Mouse (Mus musculus): ENCODE measurements around the gene Vmn2r88. TPM values are rescaled to one million over a fixed set of nuclear protein-coding genes. Genes with fewer than 3 reads are reported as not detected.
"Not testable (repeated sequence)": the region's sequence is repeated elsewhere in the genome, so short reads cannot be mapped to it uniquely, and the experiment has no call there.

The Vmn2r88 gene
- polyA plus RNA-seq, 1 experiment from 2014 or later, result not detected

GRCm38 (mm10) chr14:51451557-51451956 lies 40.9 kb downstream of the Vmn2r88 start, which contains the start of gene Vmn2r89:
Gene Vmn2r89, plus strand, starts transcription at chr14:51451857.
- WGBS, result 74% methylated on average over 2 of the region's 2 CpGs
- not testable (repeated sequence) for H3K9ac ChIP-seq (replicated peaks); H3K4me1 ChIP-seq (replicated peaks); H3K36me3 ChIP-seq; H3K27me3 ChIP-seq; ATAC-seq (ENCODE audit: insufficient number of reproducible peaks, insufficient read depth, low FRiP score, low TSS enrichment, low read depth); H3K4me3 ChIP-seq (replicated peaks); H3K27ac ChIP-seq; H3K9me3 ChIP-seq; H3K4me2 ChIP-seq

Other genes starting within 250 kb of the Vmn2r88 start
- not detected in 2 replicates for gene Rnase2b, start 248.6 kb upstream of the Vmn2r88 start, polyA plus RNA-seq (2016; fragmentation: Nextera tagmentation; extraction: Ambion mirVana)
- not detected in 2 replicates for gene Ang2, start 211.7 kb upstream of the Vmn2r88 start, polyA plus RNA-seq (2016; fragmentation: Nextera tagmentation; extraction: Ambion mirVana)
- gene Ear14, start 207.4 kb upstream of the Vmn2r88 start, polyA plus RNA-seq (2016; fragmentation: Nextera tagmentation; extraction: Ambion mirVana), result not detected in 2 replicates
- not detected in 2 replicates for gene Rnase2a, start 154.7 kb upstream of the Vmn2r88 start, polyA plus RNA-seq (2016; fragmentation: Nextera tagmentation; extraction: Ambion mirVana)
- not detected in 2 replicates for gene Gm7247, start 49.1 kb upstream of the Vmn2r88 start, polyA plus RNA-seq (2016; fragmentation: Nextera tagmentation; extraction: Ambion mirVana)
- not detected in 2 replicates for gene Vmn2r89, start 41.0 kb downstream of the Vmn2r88 start, polyA plus RNA-seq (2016; fragmentation: Nextera tagmentation; extraction: Ambion mirVana)
- gene Gm5622, start 142.0 kb downstream of the Vmn2r88 start, polyA plus RNA-seq (2016; fragmentation: Nextera tagmentation; extraction: Ambion mirVana), result not detected in 2 replicates
- not detected in 2 replicates for gene Gm17175, start 163.2 kb downstream of the Vmn2r88 start, polyA plus RNA-seq (2016; fragmentation: Nextera tagmentation; extraction: Ambion mirVana)
- not detected in 2 replicates for gene Gm17174, start 181.3 kb downstream of the Vmn2r88 start, polyA plus RNA-seq (2016; fragmentation: Nextera tagmentation; extraction: Ambion mirVana)
- not detected in 2 replicates for gene Gm17078, start 200.5 kb downstream of the Vmn2r88 start, polyA plus RNA-seq (2016; fragmentation: Nextera tagmentation; extraction: Ambion mirVana)
- not detected in 2 replicates for gene Gm4181, start 224.8 kb downstream of the Vmn2r88 start, polyA plus RNA-seq (2016; fragmentation: Nextera tagmentation; extraction: Ambion mirVana)